Mouse (Mus musculus) lung, postnatal 0 days (tissue): ENCODE results near the gene Opcml. TPM values are rescaled to one million over a fixed set of nuclear protein-coding genes. Genes with fewer than 3 reads are reported as not detected.

Source experiments
- ATAC-seq: fragments of 200-750 bp; cut with Nextera tagmentation; 2 replicates; pipeline ENCODE4 v1.8.0; 2017; ENCODE audit warnings: moderate library complexity
- DNase-seq: peaks from one replicate; pipeline ENCODE4 v3.0.0-alpha.2; 2016; ENCODE audit warnings: low spot score
- H3K27ac ChIP-seq: fragments of 300-500 bp; sonication (generic); 2 replicates; pipeline ENCODE4 v1.5.1; 2014; ENCODE audit warnings: antibody characterized with exemption, mild to moderate bottlenecking, low read length, mixed read lengths
- H3K27me3 ChIP-seq: fragments of 300-500 bp; sonication (generic); replicated peaks from 2 replicates; pipeline ENCODE4 v1.6.1; 2014; ENCODE audit warnings: low read length, mixed read lengths; ENCODE audit not compliant: insufficient read depth
- H3K36me3 ChIP-seq: fragments of 300-500 bp; sonication (generic); 2 replicates; pipeline ENCODE4 v1.6.1; 2014; ENCODE audit warnings: low read length, mixed read lengths; ENCODE audit not compliant: insufficient read depth
- H3K4me1 ChIP-seq: fragments of 300-500 bp; sonication (generic); 2 replicates; pipeline ENCODE4 v1.6.1; 2014; ENCODE audit warnings: antibody characterized with exemption, low read depth, low read length, mixed read lengths; ENCODE audit not compliant: insufficient read depth
- H3K4me2 ChIP-seq: fragments of 300-500 bp; sonication (generic); replicated peaks from 2 replicates; pipeline ENCODE4 v1.6.1; 2014; ENCODE audit warnings: low read depth, mild to moderate bottlenecking, low read length, moderate library complexity, mixed read lengths
- H3K4me3 ChIP-seq: fragments of 300-500 bp; sonication (generic); 2 replicates; pipeline ENCODE4 v1.5.1; 2014; ENCODE audit warnings: low read depth, low read length
- H3K9ac ChIP-seq: fragments of 300-500 bp; sonication (generic); replicated peaks from 2 replicates; pipeline ENCODE4 v1.6.1; 2014; ENCODE audit warnings: low read depth, mild to moderate bottlenecking
- H3K9me3 ChIP-seq: fragments of 300-500 bp; sonication (generic); 2 replicates; pipeline ENCODE4 v1.6.1; 2016; ENCODE audit warnings: low read length, mixed read lengths
- CTCF ChIP-seq: IDR thresholded peaks from 2 replicates; pipeline ENCODE4 v1.5.1; 2016; ENCODE audit warnings: antibody characterized with exemption, mild to moderate bottlenecking
- EP300 ChIP-seq: IDR thresholded peaks from 2 replicates; pipeline ENCODE4 v1.6.1; 2016; ENCODE audit warnings: antibody characterized with exemption, mild to moderate bottlenecking, control low read depth
- WGBS: fragments of 180-500 bp; shearing (Covaris S2); extraction: QIAGEN DNeasy Blood & Tissue Kit; methylation state at CpG from one replicate; pipeline ENCODE4 v1.1.7; 2014; 5-methylcytosine and 5-hydroxymethylcytosine counted together
- polyA plus RNA-seq: library from polyadenylated mRNA; unstranded; fragments of >200 nt; fragmentation: Nextera tagmentation; extraction: Ambion mirVana; gene quantifications from 2 replicates; pipeline ENCODE4 v1.2.1, GENCODE M21; 2015

Opcml gene
- polyA plus RNA-seq, 1 experiment from 2014 or later = 2.5 TPM

- Histone ChIP-seq H3K9me3 (no peaks in the 10 kb centered on the region), H3K4me1 (no peaks in the 10 kb centered on the region), H3K4me3 (no peak overlapping the region), H3K9ac (no peak overlapping the region), H3K27me3 (no peaks in the 10 kb centered on the region), H3K27ac (no peak overlapping the region), H3K4me2 (no peak overlapping the region), H3K36me3 (no peaks in the 10 kb centered on the region)
- DNase-seq = no peak
- WGBS = 52% methylated on average over 4 of the region's 4 CpGs
- ATAC-seq = no peak
- no peak for TF ChIP-seq EP300
- TF ChIP-seq CTCF = no peak
These were observed 1071.4 kb downstream of the Opcml start for GRCm38 (mm10) chr9:28861983-28862382.

DNA sequence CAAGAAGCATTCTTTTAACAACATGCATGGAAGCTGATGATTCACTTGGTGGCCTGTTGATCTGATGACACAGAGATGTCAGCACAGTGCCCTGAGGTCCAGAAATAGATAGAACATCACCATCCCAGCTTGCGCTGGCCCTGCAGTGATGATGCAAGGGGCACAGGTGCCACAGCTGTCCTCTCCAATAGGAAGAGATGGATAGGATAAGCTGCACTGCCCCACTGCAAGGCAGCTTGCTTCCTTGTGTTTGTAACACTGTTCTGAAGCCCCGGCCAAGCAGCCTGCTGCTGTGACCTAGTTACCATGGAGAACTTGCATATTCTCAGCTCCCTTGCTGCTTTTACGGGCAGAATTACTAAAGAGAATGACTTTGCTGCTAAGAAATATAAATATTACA lies 1076.7 kb downstream of the Opcml start:
- Histone ChIP-seq H3K9me3 (no peaks in the 10 kb centered on the region), H3K4me3 (no peak overlapping the region), H3K27ac (no peak overlapping the region), H3K9ac (no peak overlapping the region), H3K27me3 (no peaks in the 10 kb centered on the region), H3K4me2 (no peak overlapping the region), H3K4me1 (no peaks in the 10 kb centered on the region), H3K36me3 (no peaks in the 10 kb centered on the region)
- WGBS = 71% methylated on average over 3 of the region's 3 CpGs
- DNase-seq (no peak), ATAC-seq (no peak)
- TF ChIP-seq CTCF (no peak), EP300 (no peak)

GRCm38 (mm10) chr9:28870478-28870877 lies 1079.9 kb downstream of the Opcml start:
- 64% methylated on average over 1 of the region's 1 CpGs for whole genome bisulfite sequencing
- TF ChIP-seq EP300 = no peak
- no peak for TF ChIP-seq CTCF
- Histone ChIP-seq H3K9ac (no peak overlapping the region), H3K27me3 (no peaks in the 10 kb centered on the region), H3K4me2 (no peak overlapping the region), H3K27ac (no peak overlapping the region), H3K4me3 (no peak overlapping the region), H3K9me3 (no peaks in the 10 kb centered on the region), H3K4me1 (no peaks in the 10 kb centered on the region), H3K36me3 (no peaks in the 10 kb centered on the region)
- ATAC-seq = no peak
- DNase-seq = no peak

DNA sequence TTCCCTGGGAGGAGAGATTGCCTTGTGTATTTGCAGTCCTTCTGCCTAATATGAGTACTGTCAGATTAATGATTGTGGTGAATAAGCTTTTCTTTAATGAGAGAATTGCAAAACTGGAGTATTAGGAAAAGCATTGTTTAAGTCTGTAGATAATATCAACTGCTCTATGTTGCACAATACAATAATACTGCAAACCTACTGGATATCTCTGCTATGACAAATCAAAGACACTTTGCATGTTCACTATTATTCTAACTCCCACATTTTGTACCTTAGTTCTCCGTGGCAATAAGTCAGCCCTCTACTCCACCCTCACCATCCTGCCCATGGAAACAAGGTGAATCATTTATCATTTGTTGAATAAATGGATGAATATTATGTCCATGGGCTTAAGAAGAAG lies 1092.0 kb downstream of the Opcml start:
- Histone ChIP-seq H3K36me3 (no peaks in the 10 kb centered on the region), H3K4me2 (no peak overlapping the region), H3K4me1 (no peaks in the 10 kb centered on the region), H3K4me3 (no peak overlapping the region), H3K9me3 (no peaks in the 10 kb centered on the region), H3K27me3 (no peaks in the 10 kb centered on the region), H3K27ac (no peak overlapping the region), H3K9ac (no peak overlapping the region)
- 61% methylated on average over 1 of the region's 1 CpGs for WGBS
- ATAC-seq (no peak), DNase-seq (no peak)
- TF ChIP-seq EP300 (no peak), CTCF (no peak)

DNA sequence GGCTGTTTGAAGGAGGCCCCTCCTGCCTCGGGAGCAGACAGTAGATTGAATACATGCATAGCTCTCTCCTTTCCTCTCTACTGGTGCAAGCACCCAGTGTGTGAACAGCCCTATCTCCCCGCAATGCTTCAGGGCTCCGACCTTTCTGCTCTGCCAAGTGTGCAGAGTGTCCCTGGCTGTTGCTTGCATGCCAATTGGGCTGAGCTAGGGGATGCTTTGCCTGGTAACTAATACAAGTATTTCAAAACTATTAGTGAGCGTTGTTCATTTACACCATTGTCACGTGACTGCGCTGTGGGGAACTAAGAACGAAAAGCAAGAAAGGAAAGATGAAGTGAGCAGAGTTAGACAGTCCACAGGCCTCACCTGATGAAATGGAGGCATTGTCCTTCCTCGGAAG lies 1101.0 kb downstream of the Opcml start:
- Histone ChIP-seq H3K4me1 (no peaks in the 10 kb centered on the region), H3K36me3 (no peaks in the 10 kb centered on the region), H3K4me2 (no peak overlapping the region)

GRCm38 (mm10) chr9:28903291-28903690 lies 1112.7 kb downstream of the Opcml start:
- no peaks in the 10 kb centered on the region for H3K9me3 ChIP-seq
- 72% methylated on average over 1 of the region's 1 CpGs for WGBS
- DNase-seq (no peak), ATAC-seq (no peak)
- H3K27ac ChIP-seq = no peak overlapping the region
- no peaks in the 10 kb centered on the region for H3K27me3 ChIP-seq
- H3K9ac ChIP-seq = no peak overlapping the region
- no peaks in the 10 kb centered on the region for H3K36me3 ChIP-seq
- no peaks in the 10 kb centered on the region for H3K4me1 ChIP-seq
- TF ChIP-seq EP300 (no peak), CTCF (no peak)
- no peak overlapping the region for H3K4me3 ChIP-seq
- H3K4me2 ChIP-seq = no peak overlapping the region

More for the DNA sequence above, 1101.0 kb downstream of the Opcml start:
- Histone ChIP-seq H3K4me3 (no peak overlapping the region), H3K9ac (no peak overlapping the region), H3K27me3 (no peaks in the 10 kb centered on the region), H3K9me3 (no peaks in the 10 kb centered on the region), H3K27ac (no peak overlapping the region)
- DNase-seq (no peak), ATAC-seq (no peak)
- TF ChIP-seq CTCF = no peak
- TF ChIP-seq EP300 = no peak
- 71% methylated on average over 8 of the region's 8 CpGs for WGBS

DNA sequence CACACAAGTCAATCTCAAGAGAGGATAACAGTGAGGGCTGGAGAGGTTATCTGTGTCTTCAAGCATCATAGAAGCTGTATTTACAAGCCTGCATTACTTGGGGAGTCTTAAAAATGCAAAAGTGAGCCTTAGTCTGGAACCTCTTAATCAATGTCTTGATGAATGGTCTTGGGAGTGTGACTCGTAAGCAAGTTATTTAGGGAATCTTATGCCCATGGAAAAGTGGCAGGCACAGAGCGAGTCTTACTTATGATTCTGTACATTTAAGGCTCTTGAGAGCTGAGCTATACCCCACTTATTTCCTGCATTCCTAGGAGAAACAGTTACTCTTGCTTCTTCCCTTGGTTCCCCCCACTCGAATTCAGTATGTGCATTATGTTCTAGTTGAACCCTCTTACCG lies 1119.2 kb downstream of the Opcml start:
- WGBS = 70% methylated on average over 4 of the region's 4 CpGs
- H3K27me3 ChIP-seq = no peaks in the 10 kb centered on the region
- H3K9ac ChIP-seq = no peak overlapping the region
- no peaks in the 10 kb centered on the region for H3K36me3 ChIP-seq
- no peak overlapping the region for H3K4me3 ChIP-seq
- no peak overlapping the region for H3K4me2 ChIP-seq
- no peaks in the 10 kb centered on the region for H3K9me3 ChIP-seq
- TF ChIP-seq EP300 = no peak
- TF ChIP-seq CTCF = no peak
- DNase-seq (no peak), ATAC-seq (no peak)
- no peaks in the 10 kb centered on the region for H3K4me1 ChIP-seq
- no peak overlapping the region for H3K27ac ChIP-seq
